Mouse (Mus musculus) kidney, adult 2 months (tissue): ENCODE data around the gene Oxct2a.

Source experiments
- CTCF ChIP-seq: fragments of 200-500 bp; conservative IDR thresholded peaks from 2 replicates; pipeline ENCODE4 v1.5.1; 2011; ENCODE audit warnings: low read depth, mild to moderate bottlenecking, control low read depth, low read length, moderate library complexity, mixed read lengths; ENCODE audit not compliant: insufficient read depth, insufficient read length
- POLR2A ChIP-seq: fragments of 200-500 bp; IDR thresholded peaks from one replicate; pipeline ENCODE4 v1.6.1; 2011; ENCODE audit warnings: low read depth, low read length, control low read depth

DNA sequence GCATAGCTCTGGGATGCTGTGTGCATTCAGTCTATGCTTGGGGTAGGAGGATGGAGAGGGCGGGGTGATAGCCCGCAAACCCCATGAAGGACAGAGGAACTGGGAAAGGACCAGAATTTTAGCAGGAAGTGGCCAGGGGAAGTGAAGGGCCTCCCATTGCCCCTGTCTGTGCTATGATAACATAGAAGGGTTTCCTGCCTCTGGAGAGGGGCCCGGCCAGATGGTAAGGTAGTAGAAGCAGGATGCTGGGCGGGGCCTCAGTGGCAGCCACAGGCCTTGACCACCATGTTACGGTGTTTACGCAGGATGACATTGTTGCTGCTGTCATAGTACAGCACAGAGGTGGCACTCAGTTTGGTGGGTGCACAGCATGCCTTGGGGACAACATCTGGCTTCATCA is 10.4 kb downstream of the Oxct2a start:
- TF ChIP-seq CTCF (no peak), POLR2A (no peak)
